Mouse (Mus musculus) forelimb bud, embryonic 11.5 days (tissue): ENCODE measurements around the gene Aadacl2.

Source experiments
- DNase-seq: peaks from one replicate; pipeline ENCODE4 v3.0.0-alpha.2; 2012; ENCODE audit warnings: low read depth, low spot score

Gene Aadacl2

GRCm38 (mm10) chr3:60006443-60006842, at the start of gene Aadacl2:
Gene Aadacl2, plus strand, starts transcription at chr3:60006743.
- no peak for DNase-seq

- no peak for DNase-seq
Observed at GRCm38 (mm10) chr3:59970891-59971290, 35.7 kb upstream of the Aadacl2 start.

- no peak for DNase-seq
Observed at GRCm38 (mm10) chr3:59974591-59974990, 32.0 kb upstream of the Aadacl2 start.

- DNase-seq, result no peak
Observed at GRCm38 (mm10) chr3:60003622-60004021, 2.9 kb upstream of the Aadacl2 start.

GRCm38 (mm10) chr3:60025417-60025816, 18.9 kb downstream of the Aadacl2 start, which contains the start of gene Aadac:
Gene Aadac, plus strand, starts transcription at chr3:60025717.
- DNase-seq, result no peak

GRCm38 (mm10) chr3:60031511-60031910, 25.0 kb downstream of the Aadacl2 start:
- no peak for DNase-seq

- no peak for DNase-seq
Observed at GRCm38 (mm10) chr3:60046221-60046913, 39.8 kb downstream of the Aadacl2 start.

- no peak for DNase-seq
Observed at GRCm38 (mm10) chr3:60053231-60053927, 46.8 kb downstream of the Aadacl2 start.

GRCm38 (mm10) chr3:60053931-60054330, 47.4 kb downstream of the Aadacl2 start:
- DNase-seq, result no peak

GRCm38 (mm10) chr3:60056451-60056850, 49.9 kb downstream of the Aadacl2 start:
- DNase-seq, result no peak

- no peak for DNase-seq
Observed at GRCm38 (mm10) chr3:60057070-60057808, 50.7 kb downstream of the Aadacl2 start.

- DNase-seq, result no peak
Observed at GRCm38 (mm10) chr3:60057809-60058082, 51.2 kb downstream of the Aadacl2 start.
